Mouse (Mus musculus): ENCODE results near the gene Runx2. TPM values are rescaled to one million over a fixed set of nuclear protein-coding genes. Genes with fewer than 3 reads are reported as not detected.

The Runx2 gene
- polyA plus RNA-seq, 1 experiment from 2014 or later: 10.1 TPM

- Histone ChIP-seq H3K4me2 (ENCODE audit: low read depth, low read length) (no peak overlapping the region), H3K4me1 (ENCODE audit: control insufficient read depth, insufficient read depth, low read length) (no peaks in the 10 kb centered on the region), H3K27ac (replicated peaks; ENCODE audit: low read depth, low read length) (no peak overlapping the region), H3K9me3 (replicated peaks; ENCODE audit: control insufficient read depth, low read length) (no peaks in the 10 kb centered on the region), H3K27me3 (ENCODE audit: control insufficient read depth, insufficient read depth, low read length) (no peaks in the 10 kb centered on the region), H3K9ac (replicated peaks; ENCODE audit: low read length) (no peak overlapping the region), H3K36me3 (replicated peaks; ENCODE audit: control insufficient read depth, insufficient read depth, low read depth, low read length) (no peaks in the 10 kb centered on the region), H3K4me3 (ENCODE audit: low read depth, low read length) (no peak overlapping the region)
- DNase-seq (ENCODE audit: low spot score): no peak
- 74% methylated on average over 4 of the region's 4 CpGs for WGBS
- no peak for ATAC-seq (replicated peaks; ENCODE audit: insufficient number of reproducible peaks, low FRiP score, low TSS enrichment, low read depth)
These were observed 249.9 kb downstream of the Runx2 start for GRCm38 (mm10) chr17:44564611-44565198.

- no peak overlapping the region for H3K27ac ChIP-seq (replicated peaks; ENCODE audit: low read depth, low read length)
- H3K9ac ChIP-seq (replicated peaks; ENCODE audit: low read length): no peak overlapping the region
- peak; percentile 65 for DNase-seq (ENCODE audit: low spot score)
- no peaks in the 10 kb centered on the region for H3K4me1 ChIP-seq (ENCODE audit: control insufficient read depth, insufficient read depth, low read length)
- no peaks in the 10 kb centered on the region for H3K27me3 ChIP-seq (ENCODE audit: control insufficient read depth, insufficient read depth, low read length)
- no peak for ATAC-seq (replicated peaks; ENCODE audit: insufficient number of reproducible peaks, low FRiP score, low TSS enrichment, low read depth)
- H3K4me2 ChIP-seq (ENCODE audit: low read depth, low read length): no peak overlapping the region
- H3K9me3 ChIP-seq (replicated peaks; ENCODE audit: control insufficient read depth, low read length): no peaks in the 10 kb centered on the region
- no peaks in the 10 kb centered on the region for H3K36me3 ChIP-seq (replicated peaks; ENCODE audit: control insufficient read depth, insufficient read depth, low read depth, low read length)
- H3K4me3 ChIP-seq (ENCODE audit: low read depth, low read length): no peak overlapping the region
- 29% methylated on average over 7 of the region's 7 CpGs for WGBS
These were observed 254.6 kb downstream of the Runx2 start for GRCm38 (mm10) chr17:44560016-44560415.

- no peaks in the 10 kb centered on the region for H3K36me3 ChIP-seq (replicated peaks; ENCODE audit: control insufficient read depth, insufficient read depth, low read depth, low read length)
- H3K27me3 ChIP-seq (ENCODE audit: control insufficient read depth, insufficient read depth, low read length): no peaks in the 10 kb centered on the region
- H3K4me3 ChIP-seq (ENCODE audit: low read depth, low read length): no peak overlapping the region
- H3K4me1 ChIP-seq (ENCODE audit: control insufficient read depth, insufficient read depth, low read length): no peaks in the 10 kb centered on the region
- no peak for DNase-seq (ENCODE audit: low spot score)
- WGBS: 84% methylated on average over 16 of the region's 16 CpGs
- H3K9ac ChIP-seq (replicated peaks; ENCODE audit: low read length): no peak overlapping the region
- ATAC-seq (replicated peaks; ENCODE audit: insufficient number of reproducible peaks, low FRiP score, low TSS enrichment, low read depth): no peak
- no peaks in the 10 kb centered on the region for H3K9me3 ChIP-seq (replicated peaks; ENCODE audit: control insufficient read depth, low read length)
- no peak overlapping the region for H3K4me2 ChIP-seq (ENCODE audit: low read depth, low read length)
- no peak overlapping the region for H3K27ac ChIP-seq (replicated peaks; ENCODE audit: low read depth, low read length)
These were observed 257.1 kb downstream of the Runx2 start for GRCm38 (mm10) chr17:44557199-44558111.

- 89% methylated on average over 4 of the region's 4 CpGs for WGBS
- no peaks in the 10 kb centered on the region for H3K9me3 ChIP-seq (replicated peaks; ENCODE audit: control insufficient read depth, low read length)
- H3K4me2 ChIP-seq (ENCODE audit: low read depth, low read length): no peak overlapping the region
- DNase-seq (ENCODE audit: low spot score) (no peak), ATAC-seq (replicated peaks; ENCODE audit: insufficient number of reproducible peaks, low FRiP score, low TSS enrichment, low read depth) (no peak)
- H3K27me3 ChIP-seq (ENCODE audit: control insufficient read depth, insufficient read depth, low read length): no peaks in the 10 kb centered on the region
- no peaks in the 10 kb centered on the region for H3K4me1 ChIP-seq (ENCODE audit: control insufficient read depth, insufficient read depth, low read length)
- H3K9ac ChIP-seq (replicated peaks; ENCODE audit: low read length): no peak overlapping the region
- no peak overlapping the region for H3K4me3 ChIP-seq (ENCODE audit: low read depth, low read length)
- H3K36me3 ChIP-seq (replicated peaks; ENCODE audit: control insufficient read depth, insufficient read depth, low read depth, low read length): no peaks in the 10 kb centered on the region
- no peak overlapping the region for H3K27ac ChIP-seq (replicated peaks; ENCODE audit: low read depth, low read length)
These were observed 259.7 kb downstream of the Runx2 start for GRCm38 (mm10) chr17:44554941-44555340.

- no peak for ATAC-seq (replicated peaks; ENCODE audit: insufficient number of reproducible peaks, low FRiP score, low TSS enrichment, low read depth)
- WGBS: 75% methylated on average over 2 of the region's 2 CpGs
- Histone ChIP-seq H3K36me3 (replicated peaks; ENCODE audit: control insufficient read depth, insufficient read depth, low read depth, low read length) (no peaks in the 10 kb centered on the region), H3K27ac (replicated peaks; ENCODE audit: low read depth, low read length) (no peak overlapping the region), H3K9ac (replicated peaks; ENCODE audit: low read length) (no peak overlapping the region), H3K27me3 (ENCODE audit: control insufficient read depth, insufficient read depth, low read length) (no peaks in the 10 kb centered on the region), H3K4me2 (ENCODE audit: low read depth, low read length) (no peak overlapping the region), H3K9me3 (replicated peaks; ENCODE audit: control insufficient read depth, low read length) (no peaks in the 10 kb centered on the region), H3K4me1 (ENCODE audit: control insufficient read depth, insufficient read depth, low read length) (peaks cover 2% of the 10 kb centered on the region; the same call in 1 of the 2 replicates), H3K4me3 (ENCODE audit: low read depth, low read length) (no peak overlapping the region)
- no peak for DNase-seq (ENCODE audit: low spot score)
These were observed 265.0 kb downstream of the Runx2 start for GRCm38 (mm10) chr17:44549551-44549950.

DNA sequence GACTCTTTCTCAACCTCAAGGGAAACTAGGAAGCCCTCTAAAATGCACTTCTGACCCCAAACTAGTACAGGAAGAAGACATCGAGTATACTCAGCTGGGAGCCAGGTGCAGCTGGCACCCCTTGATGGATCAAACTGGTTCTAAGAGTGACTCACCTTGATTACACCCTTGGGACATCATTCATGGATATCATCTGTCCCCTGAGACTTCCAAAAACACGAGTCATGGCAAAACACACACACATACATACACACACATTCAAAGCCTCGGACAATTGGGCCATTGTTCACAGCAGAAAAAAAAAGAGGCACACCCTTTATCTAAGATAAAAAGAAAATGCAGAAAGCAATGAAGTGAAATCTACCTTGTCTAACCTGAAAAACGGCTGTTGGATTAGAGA is 266.7 kb downstream of the Runx2 start:
- Histone ChIP-seq H3K36me3 (replicated peaks; ENCODE audit: control insufficient read depth, insufficient read depth, low read depth, low read length) (no peaks in the 10 kb centered on the region), H3K27me3 (ENCODE audit: control insufficient read depth, insufficient read depth, low read length) (no peaks in the 10 kb centered on the region), H3K4me1 (ENCODE audit: control insufficient read depth, insufficient read depth, low read length) (peaks cover 2% of the 10 kb centered on the region; the same call in 1 of the 2 replicates), H3K9ac (replicated peaks; ENCODE audit: low read length) (no peak overlapping the region), H3K9me3 (replicated peaks; ENCODE audit: control insufficient read depth, low read length) (no peaks in the 10 kb centered on the region), H3K4me2 (ENCODE audit: low read depth, low read length) (no peak overlapping the region), H3K27ac (replicated peaks; ENCODE audit: low read depth, low read length) (no peak overlapping the region), H3K4me3 (ENCODE audit: low read depth, low read length) (no peak overlapping the region)
- DNase-seq (ENCODE audit: low spot score) (no peak), ATAC-seq (replicated peaks; ENCODE audit: insufficient number of reproducible peaks, low FRiP score, low TSS enrichment, low read depth) (no peak)
- 71% methylated on average over 4 of the region's 4 CpGs for WGBS

- Histone ChIP-seq H3K4me3 (ENCODE audit: low read depth, low read length) (no peak overlapping the region), H3K9me3 (replicated peaks; ENCODE audit: control insufficient read depth, low read length) (no peaks in the 10 kb centered on the region), H3K9ac (replicated peaks; ENCODE audit: low read length) (no peak overlapping the region), H3K27me3 (ENCODE audit: control insufficient read depth, insufficient read depth, low read length) (no peaks in the 10 kb centered on the region), H3K4me2 (ENCODE audit: low read depth, low read length) (no peak overlapping the region), H3K36me3 (replicated peaks; ENCODE audit: control insufficient read depth, insufficient read depth, low read depth, low read length) (no peaks in the 10 kb centered on the region), H3K4me1 (ENCODE audit: control insufficient read depth, insufficient read depth, low read length) (peaks cover 2% of the 10 kb centered on the region; the same call in 1 of the 2 replicates), H3K27ac (replicated peaks; ENCODE audit: low read depth, low read length) (no peak overlapping the region)
- DNase-seq (ENCODE audit: low spot score) (peak; percentile 9), ATAC-seq (replicated peaks; ENCODE audit: insufficient number of reproducible peaks, low FRiP score, low TSS enrichment, low read depth) (no peak)
- WGBS: 58% methylated on average over 8 of the region's 8 CpGs
These were observed 267.8 kb downstream of the Runx2 start for GRCm38 (mm10) chr17:44546801-44547200.
